Mouse (Mus musculus): Measurements from ENCODE around the gene Cyp2d22. TPM values are rescaled to one million over a fixed set of nuclear protein-coding genes. Genes with fewer than 3 reads are reported as not detected.
"Not testable (repeated sequence)": the region's sequence is repeated elsewhere in the genome, so short reads cannot be mapped to it uniquely, and the experiment has no call there.

Cyp2d22 gene
- polyA plus RNA-seq, 1 experiment = 0.06 TPM

- no peak overlapping the region for H3ac ChIP-seq (ENCODE audit: control insufficient read depth, insufficient read length, low read depth)
- H3K4me3 ChIP-seq (ENCODE audit: insufficient read depth, poor library complexity, severe bottlenecking) = no peak overlapping the region
- no peaks in the 10 kb centered on the region for H3K79me3 ChIP-seq (ENCODE audit: low read depth)
- no peaks in the 10 kb centered on the region for H3K79me2 ChIP-seq (ENCODE audit: control insufficient read depth, insufficient read depth)
- H3K36me3 ChIP-seq (ENCODE audit: control insufficient read depth, insufficient read depth) = no peaks in the 10 kb centered on the region
- TF ChIP-seq MYOD1 (IDR thresholded peaks at IDR 0.05; ENCODE audit: control insufficient read depth, insufficient read length, low read depth) (no peak), FOSL1 (IDR thresholded peaks at IDR 0.05; ENCODE audit: insufficient read depth, low read length, poor library complexity, severe bottlenecking) (no peak), MYOG (IDR thresholded peaks at IDR 0.05; ENCODE audit: control insufficient read depth, extremely low read depth, insufficient read length) (no peak), USF1 (IDR thresholded peaks at IDR 0.05; ENCODE audit: low read depth) (no peak), MAX (IDR thresholded peaks at IDR 0.05) (no peak), CEBPB (IDR thresholded peaks at IDR 0.05; ENCODE audit: low read depth) (no peak), CTCF (IDR thresholded peaks at IDR 0.05; ENCODE audit: control insufficient read depth, insufficient read depth, insufficient read length) (no peak)
- H3K27me3 ChIP-seq (ENCODE audit: control insufficient read depth, insufficient read depth, insufficient read length) = peaks cover 13% of the 10 kb centered on the region
Observed at GRCm38 (mm10) chr15:82374437-82374836, 5.6 kb downstream of the Cyp2d22 start.

- TF ChIP-seq CTCF (IDR thresholded peaks at IDR 0.05; ENCODE audit: control insufficient read depth, insufficient read depth, insufficient read length) (no peak), FOSL1 (IDR thresholded peaks at IDR 0.05; ENCODE audit: insufficient read depth, low read length, poor library complexity, severe bottlenecking) (no peak), MYOG (IDR thresholded peaks at IDR 0.05; ENCODE audit: control insufficient read depth, extremely low read depth, insufficient read length) (no peak), CEBPB (IDR thresholded peaks at IDR 0.05; ENCODE audit: low read depth) (no peak), MAX (IDR thresholded peaks at IDR 0.05) (no peak), USF1 (IDR thresholded peaks at IDR 0.05; ENCODE audit: low read depth) (no peak), MYOD1 (IDR thresholded peaks at IDR 0.05; ENCODE audit: control insufficient read depth, insufficient read length, low read depth) (no peak)
- Histone ChIP-seq H3K27me3 (ENCODE audit: control insufficient read depth, insufficient read depth, insufficient read length) (peaks cover 13% of the 10 kb centered on the region), H3K79me3 (ENCODE audit: low read depth) (no peaks in the 10 kb centered on the region), H3K36me3 (ENCODE audit: control insufficient read depth, insufficient read depth) (no peaks in the 10 kb centered on the region), H3K79me2 (ENCODE audit: control insufficient read depth, insufficient read depth) (no peaks in the 10 kb centered on the region), H3ac (ENCODE audit: control insufficient read depth, insufficient read length, low read depth) (no peak overlapping the region), H3K4me3 (ENCODE audit: insufficient read depth, poor library complexity, severe bottlenecking) (no peak overlapping the region)
Observed at GRCm38 (mm10) chr15:82372991-82373390, 7.1 kb downstream of the Cyp2d22 start.

GRCm38 (mm10) chr15:82372446-82372845 lies 7.6 kb downstream of the Cyp2d22 start:
- no peak overlapping the region for H3ac ChIP-seq (ENCODE audit: control insufficient read depth, insufficient read length, low read depth)
- peaks cover 13% of the 10 kb centered on the region for H3K27me3 ChIP-seq (ENCODE audit: control insufficient read depth, insufficient read depth, insufficient read length)
- H3K4me3 ChIP-seq (ENCODE audit: insufficient read depth, poor library complexity, severe bottlenecking) = no peak overlapping the region
- no peaks in the 10 kb centered on the region for H3K79me3 ChIP-seq (ENCODE audit: low read depth)
- TF ChIP-seq CTCF (IDR thresholded peaks at IDR 0.05; ENCODE audit: control insufficient read depth, insufficient read depth, insufficient read length) (no peak), FOSL1 (IDR thresholded peaks at IDR 0.05; ENCODE audit: insufficient read depth, low read length, poor library complexity, severe bottlenecking) (no peak), CEBPB (IDR thresholded peaks at IDR 0.05; ENCODE audit: low read depth) (no peak), MYOG (IDR thresholded peaks at IDR 0.05; ENCODE audit: control insufficient read depth, extremely low read depth, insufficient read length) (no peak), USF1 (IDR thresholded peaks at IDR 0.05; ENCODE audit: low read depth) (no peak), MYOD1 (IDR thresholded peaks at IDR 0.05; ENCODE audit: control insufficient read depth, insufficient read length, low read depth) (no peak), MAX (IDR thresholded peaks at IDR 0.05) (no peak)
- H3K36me3 ChIP-seq (ENCODE audit: control insufficient read depth, insufficient read depth) = no peaks in the 10 kb centered on the region
- no peaks in the 10 kb centered on the region for H3K79me2 ChIP-seq (ENCODE audit: control insufficient read depth, insufficient read depth)

- no peaks in the 10 kb centered on the region for H3K79me3 ChIP-seq (ENCODE audit: low read depth)
- TF ChIP-seq FOSL1 (IDR thresholded peaks at IDR 0.05; ENCODE audit: insufficient read depth, low read length, poor library complexity, severe bottlenecking) (no peak), CEBPB (IDR thresholded peaks at IDR 0.05; ENCODE audit: low read depth) (no peak), MYOG (IDR thresholded peaks at IDR 0.05; ENCODE audit: control insufficient read depth, extremely low read depth, insufficient read length) (no peak), MAX (IDR thresholded peaks at IDR 0.05) (no peak), MYOD1 (IDR thresholded peaks at IDR 0.05; ENCODE audit: control insufficient read depth, insufficient read length, low read depth) (no peak), CTCF (IDR thresholded peaks at IDR 0.05; ENCODE audit: control insufficient read depth, insufficient read depth, insufficient read length) (no peak), USF1 (IDR thresholded peaks at IDR 0.05; ENCODE audit: low read depth) (no peak)
- no peak overlapping the region for H3K4me3 ChIP-seq (ENCODE audit: insufficient read depth, poor library complexity, severe bottlenecking)
- peaks cover 13% of the 10 kb centered on the region for H3K27me3 ChIP-seq (ENCODE audit: control insufficient read depth, insufficient read depth, insufficient read length)
- no peaks in the 10 kb centered on the region for H3K36me3 ChIP-seq (ENCODE audit: control insufficient read depth, insufficient read depth)
- no peaks in the 10 kb centered on the region for H3K79me2 ChIP-seq (ENCODE audit: control insufficient read depth, insufficient read depth)
- H3ac ChIP-seq (ENCODE audit: control insufficient read depth, insufficient read length, low read depth) = no peak overlapping the region
Observed at GRCm38 (mm10) chr15:82368851-82369250, 11.2 kb downstream of the Cyp2d22 start.

- Histone ChIP-seq H3K36me3 (ENCODE audit: control insufficient read depth, insufficient read depth) (no peaks in the 10 kb centered on the region), H3ac (ENCODE audit: control insufficient read depth, insufficient read length, low read depth) (no peak overlapping the region), H3K27me3 (ENCODE audit: control insufficient read depth, insufficient read depth, insufficient read length) (peaks cover 13% of the 10 kb centered on the region), H3K79me2 (ENCODE audit: control insufficient read depth, insufficient read depth) (no peaks in the 10 kb centered on the region), H3K4me3 (ENCODE audit: insufficient read depth, poor library complexity, severe bottlenecking) (no peak overlapping the region), H3K79me3 (ENCODE audit: low read depth) (no peaks in the 10 kb centered on the region)
- no peak for TF ChIP-seq CEBPB (IDR thresholded peaks at IDR 0.05; ENCODE audit: low read depth)
- TF ChIP-seq USF1 (IDR thresholded peaks at IDR 0.05; ENCODE audit: low read depth) = no peak
- TF ChIP-seq MAX (IDR thresholded peaks at IDR 0.05) = no peak
- TF ChIP-seq FOSL1 (IDR thresholded peaks at IDR 0.05; ENCODE audit: insufficient read depth, low read length, poor library complexity, severe bottlenecking) = no peak
- TF ChIP-seq MYOG (IDR thresholded peaks at IDR 0.05; ENCODE audit: control insufficient read depth, extremely low read depth, insufficient read length) = no peak
- TF ChIP-seq CTCF (IDR thresholded peaks at IDR 0.05; ENCODE audit: control insufficient read depth, insufficient read depth, insufficient read length) = no peak
- TF ChIP-seq MYOD1 (IDR thresholded peaks at IDR 0.05; ENCODE audit: control insufficient read depth, insufficient read length, low read depth) = no peak
Observed at GRCm38 (mm10) chr15:82368146-82368545, 11.9 kb downstream of the Cyp2d22 start.

GRCm38 (mm10) chr15:82364561-82364960 lies 15.5 kb downstream of the Cyp2d22 start:
- H3K36me3 ChIP-seq (ENCODE audit: control insufficient read depth, insufficient read depth); H3K79me3 ChIP-seq (ENCODE audit: low read depth); H3K4me3 ChIP-seq (ENCODE audit: insufficient read depth, poor library complexity, severe bottlenecking); H3ac ChIP-seq (ENCODE audit: control insufficient read depth, insufficient read length, low read depth); H3K79me2 ChIP-seq (ENCODE audit: control insufficient read depth, insufficient read depth); H3K27me3 ChIP-seq (ENCODE audit: control insufficient read depth, insufficient read depth, insufficient read length): not testable (repeated sequence)

GRCm38 (mm10) chr15:82363801-82364200 lies 16.3 kb downstream of the Cyp2d22 start:
- not testable (repeated sequence) for H3ac ChIP-seq (ENCODE audit: control insufficient read depth, insufficient read length, low read depth)

More at GRCm38 (mm10) chr15:82363801-82364200, 16.3 kb downstream of the Cyp2d22 start:
- H3K36me3 ChIP-seq (ENCODE audit: control insufficient read depth, insufficient read depth); H3K27me3 ChIP-seq (ENCODE audit: control insufficient read depth, insufficient read depth, insufficient read length); H3K4me3 ChIP-seq (ENCODE audit: insufficient read depth, poor library complexity, severe bottlenecking); H3K79me2 ChIP-seq (ENCODE audit: control insufficient read depth, insufficient read depth); H3K79me3 ChIP-seq (ENCODE audit: low read depth): not testable (repeated sequence)

All from C2C12 (cell line).